Mouse (Mus musculus) stomach, postnatal 0 days (tissue): ENCODE data around the gene Magi2. TPM values are rescaled to one million over a fixed set of nuclear protein-coding genes. Genes with fewer than 3 reads are reported as not detected.
"Not testable (repeated sequence)": the region's sequence is repeated elsewhere in the genome, so short reads cannot be mapped to it uniquely, and the experiment has no call there.

Source experiments
- ATAC-seq: fragments of 200-750 bp; cut with Nextera tagmentation; 2 replicates; pipeline ENCODE4 v1.8.0; 2017; ENCODE audit not compliant: low FRiP score, low TSS enrichment
- DNase-seq: peaks from one replicate; pipeline ENCODE4 v3.0.0-alpha.2; 2016; ENCODE audit warnings: low spot score
- H3K27ac ChIP-seq: fragments of 300-500 bp; sonication (generic); replicated peaks from 2 replicates; pipeline ENCODE4 v1.5.1; 2014; ENCODE audit warnings: mild to moderate bottlenecking, control low read depth
- H3K27me3 ChIP-seq: fragments of 300-500 bp; sonication (generic); 2 replicates; pipeline ENCODE4 v1.6.1; 2014; ENCODE audit warnings: low read length; ENCODE audit not compliant: control insufficient read depth, insufficient read depth
- H3K36me3 ChIP-seq: fragments of 300-500 bp; sonication (generic); 2 replicates; pipeline ENCODE4 v1.6.1; 2014; ENCODE audit warnings: low read length, mixed read lengths; ENCODE audit not compliant: control insufficient read depth, insufficient read depth
- H3K4me1 ChIP-seq: fragments of 300-500 bp; sonication (generic); replicated peaks from 2 replicates; pipeline ENCODE4 v1.6.1; 2014; ENCODE audit warnings: antibody characterized with exemption; ENCODE audit not compliant: control insufficient read depth, insufficient read depth
- H3K4me2 ChIP-seq: fragments of 300-500 bp; sonication (generic); replicated peaks from 2 replicates; pipeline ENCODE4 v1.6.1; 2014; ENCODE audit warnings: low read depth, mild to moderate bottlenecking, control low read depth, moderate library complexity
- H3K4me3 ChIP-seq: fragments of 300-500 bp; sonication (generic); 2 replicates; pipeline ENCODE4 v1.5.1; 2014; ENCODE audit warnings: low read depth, low read length, control low read depth
- H3K9ac ChIP-seq: fragments of 300-500 bp; sonication (generic); 2 replicates; pipeline ENCODE4 v1.6.1; 2014; ENCODE audit warnings: mild to moderate bottlenecking, low read length, control low read depth, mixed read lengths
- H3K9me3 ChIP-seq: fragments of 300-500 bp; sonication (generic); 2 replicates; pipeline ENCODE4 v1.6.1; 2016; ENCODE audit warnings: low read length; ENCODE audit not compliant: control insufficient read depth
- CTCF ChIP-seq: IDR thresholded peaks from 2 replicates; pipeline ENCODE4 v1.5.1; 2016; ENCODE audit warnings: antibody characterized with exemption, low read depth, mild to moderate bottlenecking, moderate library complexity
- EP300 ChIP-seq: optimal IDR thresholded peaks from 2 replicates; pipeline ENCODE3; 2016; ENCODE audit warnings: antibody characterized with exemption
- WGBS: fragments of 180-500 bp; shearing (Covaris S2); extraction: QIAGEN DNeasy Blood & Tissue Kit; methylation state at CpG from one replicate; pipeline ENCODE4 v1.1.7; 2014; 5-methylcytosine and 5-hydroxymethylcytosine counted together
- polyA plus RNA-seq: library from polyadenylated mRNA; unstranded; fragments of >200 nt; fragmentation: Nextera tagmentation; extraction: Ambion mirVana; gene quantifications from 2 replicates; pipeline ENCODE4 v1.2.1, GENCODE M21; 2015

Gene Magi2
- polyA plus RNA-seq, 1 experiment from 2014 or later, result 1.9 TPM

GRCm38 (mm10) chr5:19395876-19396275 lies 169.0 kb downstream of the Magi2 start:
- no peak for ATAC-seq
- WGBS, result 41% methylated on average over 3 of the region's 3 CpGs
- TF ChIP-seq CTCF (no peak), EP300 (no peak)
- Histone ChIP-seq H3K4me3 (no peak overlapping the region), H3K4me2 (no peak overlapping the region), H3K27ac (no peak overlapping the region), H3K36me3 (no peaks in the 10 kb centered on the region), H3K9ac (no peak overlapping the region), H3K27me3 (no peaks in the 10 kb centered on the region), H3K4me1 (no peaks in the 10 kb centered on the region), H3K9me3 (no peaks in the 10 kb centered on the region)
- DNase-seq, result no peak

- WGBS, result 86% methylated on average over 4 of the region's 4 CpGs
- Histone ChIP-seq H3K4me2 (no peak overlapping the region), H3K27ac (no peak overlapping the region), H3K9me3 (no peaks in the 10 kb centered on the region), H3K9ac (no peak overlapping the region), H3K36me3 (no peaks in the 10 kb centered on the region), H3K4me3 (no peak overlapping the region), H3K27me3 (no peaks in the 10 kb centered on the region), H3K4me1 (no peaks in the 10 kb centered on the region)
- TF ChIP-seq EP300 (no peak), CTCF (no peak)
- DNase-seq (no peak), ATAC-seq (no peak)
Measured at GRCm38 (mm10) chr5:19400299-19400698, 173.5 kb downstream of the Magi2 start.

GRCm38 (mm10) chr5:19400738-19401408 lies 174.0 kb downstream of the Magi2 start:
- WGBS, result 41% methylated on average over 5 of the region's 5 CpGs
- no peak overlapping the region for H3K27ac ChIP-seq
- no peak overlapping the region for H3K4me2 ChIP-seq
- H3K36me3 ChIP-seq, result no peaks in the 10 kb centered on the region
- H3K4me3 ChIP-seq, result no peak overlapping the region
- no peak for DNase-seq
- H3K4me1 ChIP-seq, result no peaks in the 10 kb centered on the region
- peak; percentile 82 for TF ChIP-seq CTCF
- no peak for TF ChIP-seq EP300
- H3K27me3 ChIP-seq, result no peaks in the 10 kb centered on the region
- H3K9me3 ChIP-seq, result no peaks in the 10 kb centered on the region
- no peak for ATAC-seq
- no peak overlapping the region for H3K9ac ChIP-seq

- not testable (repeated sequence) for ATAC-seq, H3K4me1 ChIP-seq, H3K27ac ChIP-seq, H3K4me2 ChIP-seq, DNase-seq, H3K9me3 ChIP-seq, H3K9ac ChIP-seq, H3K27me3 ChIP-seq, H3K36me3 ChIP-seq, H3K4me3 ChIP-seq
- 97% methylated on average over 1 of the region's 1 CpGs for WGBS
Measured at GRCm38 (mm10) chr5:19404268-19404667, 177.4 kb downstream of the Magi2 start.

GRCm38 (mm10) chr5:19414556-19414955 lies 187.7 kb downstream of the Magi2 start:
- WGBS, result 66% methylated on average over 4 of the region's 4 CpGs
- Histone ChIP-seq H3K9me3 (no peaks in the 10 kb centered on the region), H3K9ac (no peak overlapping the region), H3K4me1 (no peaks in the 10 kb centered on the region), H3K36me3 (no peaks in the 10 kb centered on the region), H3K4me3 (no peak overlapping the region), H3K27me3 (no peaks in the 10 kb centered on the region), H3K4me2 (no peak overlapping the region), H3K27ac (no peak overlapping the region)
- no peak for DNase-seq
- TF ChIP-seq EP300 (no peak), CTCF (no peak)
- no peak for ATAC-seq

GRCm38 (mm10) chr5:19429290-19429689 lies 202.5 kb downstream of the Magi2 start:
- H3K27ac ChIP-seq, result no peak overlapping the region
- DNase-seq (no peak), ATAC-seq (no peak)
- TF ChIP-seq CTCF (peak; percentile 64), EP300 (no peak)
- H3K36me3 ChIP-seq, result no peaks in the 10 kb centered on the region
- no peak overlapping the region for H3K4me2 ChIP-seq
- no peaks in the 10 kb centered on the region for H3K27me3 ChIP-seq
- H3K4me3 ChIP-seq, result no peak overlapping the region
- 22% methylated on average over 2 of the region's 2 CpGs for WGBS
- no peaks in the 10 kb centered on the region for H3K4me1 ChIP-seq
- H3K9me3 ChIP-seq, result no peaks in the 10 kb centered on the region
- no peak overlapping the region for H3K9ac ChIP-seq
